In genomic region chr17:35157661-35158175, GRCm38 (mm10) we compare ENCODE assay signal across 25 mouse cellular contexts. TPM values are rescaled to one million over a fixed set of nuclear protein-coding genes. Genes with fewer than 3 reads are reported as not detected.
"Had no signal": no experiment of that assay in that cellular context is flagged by ENCODE, and none has a peak within 500 bp of the region (broad histone marks: within the 10 kb centered on the region; RNA-seq: fewer than 3 reads in every experiment).

No protein-coding gene starts in this region.

- H3K27me3 ChIP-seq: limb, embryonic 13.5 days; liver, embryonic 12.5 days; liver, embryonic 15.5 days; lung, embryonic 15.5 days; megakaryocyte, embryonic 14.5 days; midbrain, embryonic 13.5 days; neural tube, embryonic 13.5 days; stomach, embryonic 15.5 days had no signal

- H3K4me3 ChIP-seq: layer of hippocampus, adult 2 months; limb, embryonic 10.5 days; limb, embryonic 13.5 days; liver, embryonic 12.5 days; liver, embryonic 15.5 days; lung, embryonic 15.5 days; midbrain, embryonic 10.5 days; midbrain, embryonic 13.5 days; myocyte; neural tube, embryonic 13.5 days; stomach, embryonic 15.5 days had no signal

- H3K4me2 ChIP-seq: limb, embryonic 13.5 days; liver, embryonic 12.5 days; liver, embryonic 15.5 days; lung, embryonic 15.5 days; midbrain, embryonic 13.5 days; neural tube, embryonic 13.5 days; stomach, embryonic 15.5 days had no signal

- DNase-seq: layer of hippocampus, adult 9-11 months; liver; lung, adult 18-20 months; lung, postnatal 10 days; lung, postnatal 36 days; retina, postnatal 1 day; right cerebral cortex, postnatal 25 days; spleen, adult 18-20 months; thymus, postnatal 25 days had no signal

- H3K9ac ChIP-seq: limb, embryonic 13.5 days; liver, embryonic 12.5 days; liver, embryonic 15.5 days; lung, embryonic 15.5 days; midbrain, embryonic 13.5 days; neural tube, embryonic 13.5 days; stomach, embryonic 15.5 days had no signal

- H3K27ac ChIP-seq: layer of hippocampus, adult 2 months; limb, embryonic 10.5 days; limb, embryonic 13.5 days; liver, embryonic 12.5 days; liver, embryonic 15.5 days; lung, embryonic 15.5 days; midbrain, embryonic 10.5 days; midbrain, embryonic 13.5 days; neural tube, embryonic 13.5 days; stomach, embryonic 15.5 days had no signal

- H3K9me3 ChIP-seq: limb, embryonic 10.5 days; limb, embryonic 13.5 days; liver, embryonic 12.5 days; liver, embryonic 15.5 days; lung, embryonic 15.5 days; megakaryocyte, embryonic 14.5 days; midbrain, embryonic 10.5 days; midbrain, embryonic 13.5 days; neural tube, embryonic 13.5 days; stomach, embryonic 15.5 days had no signal

- ATAC-seq: liver, embryonic 12.5 days; midbrain, embryonic 13.5 days; midbrain, embryonic 16.5 days had no signal

RNA-seq across cellular contexts. Expression of gene Aif1, which starts 18.1 kb away (rescaled TPM):
- polyA plus RNA-seq: myocyte had no signal

RNA-seq across cellular contexts. Expression of gene Apom, which starts 25.9 kb away (rescaled TPM):
- total RNA-seq: layer of hippocampus, postnatal 25 days; left cerebral cortex, adult 18-20 months; left cerebral cortex, postnatal 25 days had no signal
- polyA plus RNA-seq: limb, embryonic 13.5 days had no signal
